Mouse (Mus musculus) liver, adult 2 months (tissue): ENCODE data around the gene Khdc4. TPM values are rescaled to one million over a fixed set of nuclear protein-coding genes. Genes with fewer than 3 reads are reported as not detected.
"Not testable (repeated sequence)": the region's sequence is repeated elsewhere in the genome, so short reads cannot be mapped to it uniquely, and the experiment has no call there.

ENCODE experiments used
- DNase-seq: peaks from one replicate; pipeline ENCODE4 v3.0.0-alpha.2; 2011; ENCODE audit warnings: low read depth, low spot score; ENCODE audit errors: extremely low read depth
- H3K27ac ChIP-seq: fragments of 200-500 bp; replicated peaks from 2 replicates; pipeline ENCODE4 v1.5.1; 2012; ENCODE audit warnings: low read depth, mild to moderate bottlenecking, control low read depth, inconsistent platforms, low read length; ENCODE audit not compliant: insufficient read depth
- H3K27me3 ChIP-seq: fragments of 200-500 bp; 2 replicates; pipeline ENCODE4 v1.6.1; 2012; ENCODE audit warnings: mild to moderate bottlenecking, moderate library complexity, low read length, inconsistent platforms; ENCODE audit not compliant: control insufficient read depth, insufficient read depth
- H3K36me3 ChIP-seq: fragments of 200-500 bp; 2 replicates; pipeline ENCODE4 v1.6.1; 2012; ENCODE audit warnings: low read length, inconsistent platforms; ENCODE audit not compliant: control insufficient read depth, insufficient read depth
- H3K4me1 ChIP-seq: fragments of 200-500 bp; 2 replicates; pipeline ENCODE4 v1.6.1; 2011; ENCODE audit warnings: low read length; ENCODE audit not compliant: control insufficient read depth, insufficient read depth
- H3K4me3 ChIP-seq: fragments of 200-500 bp; 2 replicates; pipeline ENCODE4 v1.5.1; 2011; ENCODE audit warnings: low read depth, mild to moderate bottlenecking, control low read depth, low read length, moderate library complexity; ENCODE audit not compliant: insufficient read depth
- H3K79me2 ChIP-seq: fragments of 200-500 bp; 2 replicates; pipeline ENCODE4 v1.6.1; 2012; ENCODE audit warnings: inconsistent platforms, mild to moderate bottlenecking, low read length, moderate library complexity; ENCODE audit not compliant: control insufficient read depth, insufficient read depth
- H3K9ac ChIP-seq: fragments of 200-500 bp; 2 replicates; pipeline ENCODE4 v1.6.1; 2012; ENCODE audit warnings: low read depth, mild to moderate bottlenecking, control low read depth, inconsistent platforms, low read length
- CTCF ChIP-seq: fragments of 200-500 bp; IDR thresholded peaks from 2 replicates; pipeline ENCODE4 v1.5.1; 2011; ENCODE audit warnings: low read depth, low read length, control low read depth
- POLR2A ChIP-seq: fragments of 200-500 bp; IDR thresholded peaks from 2 replicates; pipeline ENCODE4 v1.6.1; 2011; ENCODE audit warnings: low read length, control low read depth; ENCODE audit not compliant: insufficient read depth; ENCODE audit errors: extremely low read depth
- WGBS: fragments of 180-500 bp; shearing (Covaris S2); methylation state at CpG from one replicate; pipeline ENCODE4 v1.1.7; 2018; 5-methylcytosine and 5-hydroxymethylcytosine counted together
- polyA plus RNA-seq: library from polyadenylated mRNA; depleted of rRNA; stranded (reverse); fragments of >200 nt; gene quantifications from 2 replicates; pipeline ENCODE4 v1.2.3, GENCODE M21; 2012
- total RNA-seq: library from RNA; depleted of rRNA; stranded (reverse); fragments of >200 nt; gene quantifications from 2 replicates; pipeline ENCODE4 v1.2.3, GENCODE M21; 2014

The Khdc4 gene
- total and polyA plus RNA-seq, 2 experiments = 32.9 to 39.7 TPM

DNA sequence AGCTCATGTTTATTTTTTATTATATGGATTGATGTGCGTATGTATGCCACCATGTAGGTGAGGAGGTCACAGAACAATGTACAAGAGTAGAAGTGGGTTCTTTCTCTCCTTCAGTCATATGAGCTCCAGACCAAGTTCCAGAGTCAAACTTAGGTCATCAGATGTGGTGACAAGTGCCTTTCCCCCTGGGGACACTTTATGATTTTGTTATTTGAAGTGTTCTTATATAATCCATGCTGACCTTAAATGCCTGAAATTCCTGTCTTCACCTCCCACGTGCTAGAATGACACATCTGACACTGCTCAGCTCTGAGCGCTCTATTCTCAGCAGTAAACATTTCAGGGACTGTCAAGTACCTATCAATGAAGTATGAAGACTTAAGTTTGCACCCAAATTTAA, 15.6 kb downstream of the Khdc4 start:
- no peaks in the 10 kb centered on the region for H3K4me1 ChIP-seq
- 73% methylated on average over 3 of the region's 3 CpGs for WGBS
- no peak overlapping the region for H3K4me3 ChIP-seq
- H3K36me3 ChIP-seq = peaks cover 85% of the 10 kb centered on the region
- no peak for DNase-seq
- H3K9ac ChIP-seq = no peak overlapping the region
- peaks cover 3% of the 10 kb centered on the region; the same call in 1 of the 2 replicates for H3K79me2 ChIP-seq
- no peaks in the 10 kb centered on the region for H3K27me3 ChIP-seq
- TF ChIP-seq POLR2A = no peak
- no peak for TF ChIP-seq CTCF
- no peak overlapping the region for H3K27ac ChIP-seq

DNA sequence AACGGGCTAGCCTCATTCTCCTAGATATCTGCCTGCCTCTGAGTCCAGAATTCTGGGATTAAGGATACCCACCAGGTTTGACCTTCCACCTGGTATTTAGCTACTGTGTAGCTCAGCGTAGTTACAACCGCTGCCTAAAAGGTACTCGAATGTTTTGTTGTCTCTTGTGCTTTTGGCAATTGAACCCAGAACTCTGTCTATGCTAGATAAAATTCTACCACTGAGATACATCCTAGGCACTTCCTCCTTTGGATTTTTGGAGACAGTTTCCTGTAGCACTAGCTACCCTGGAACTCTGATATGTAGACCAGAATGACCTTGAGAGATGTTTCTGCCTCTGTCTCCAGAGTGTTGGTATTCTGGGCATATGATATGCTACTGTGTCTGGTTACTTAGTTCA, 28.1 kb downstream of the Khdc4 start:
- H3K36me3 ChIP-seq = peaks cover 40% of the 10 kb centered on the region
- no peaks in the 10 kb centered on the region for H3K79me2 ChIP-seq
- no peaks in the 10 kb centered on the region for H3K27me3 ChIP-seq
- TF ChIP-seq POLR2A (no peak), CTCF (no peak)
- no peak overlapping the region for H3K9ac ChIP-seq
- no peak for DNase-seq
- no peak overlapping the region for H3K4me3 ChIP-seq
- H3K27ac ChIP-seq = no peak overlapping the region
- WGBS = 90% methylated on average over 4 of the region's 4 CpGs
- peaks cover 9% of the 10 kb centered on the region for H3K4me1 ChIP-seq

DNA sequence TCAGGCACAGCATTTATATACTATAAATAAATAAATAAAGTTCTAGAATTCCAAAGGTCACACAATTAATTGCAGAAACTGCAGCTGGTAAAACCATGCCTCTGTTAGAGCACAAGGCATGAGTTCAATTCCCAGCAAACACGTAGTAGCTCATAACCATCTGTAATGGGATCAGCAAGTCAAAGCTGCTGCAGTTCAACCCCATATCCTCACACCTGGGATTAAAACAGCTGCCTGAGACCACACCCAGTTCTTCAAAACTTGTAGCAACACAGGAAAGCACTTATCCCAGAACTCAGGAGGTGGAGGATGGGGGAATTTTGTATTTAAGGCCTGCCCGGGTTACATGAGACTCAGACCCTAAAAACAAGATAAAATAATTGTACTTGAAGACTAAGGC, 29.1 kb downstream of the Khdc4 start:
- Histone ChIP-seq H3K36me3 (peaks cover 31% of the 10 kb centered on the region), H3K9ac (no peak overlapping the region), H3K79me2 (no peaks in the 10 kb centered on the region), H3K4me1 (peaks cover 16% of the 10 kb centered on the region), H3K27me3 (no peaks in the 10 kb centered on the region), H3K27ac (no peak overlapping the region), H3K4me3 (no peak overlapping the region)
- no peak for DNase-seq
- TF ChIP-seq POLR2A (no peak), CTCF (no peak)
- WGBS = 74% methylated on average over 2 of the region's 2 CpGs

DNA sequence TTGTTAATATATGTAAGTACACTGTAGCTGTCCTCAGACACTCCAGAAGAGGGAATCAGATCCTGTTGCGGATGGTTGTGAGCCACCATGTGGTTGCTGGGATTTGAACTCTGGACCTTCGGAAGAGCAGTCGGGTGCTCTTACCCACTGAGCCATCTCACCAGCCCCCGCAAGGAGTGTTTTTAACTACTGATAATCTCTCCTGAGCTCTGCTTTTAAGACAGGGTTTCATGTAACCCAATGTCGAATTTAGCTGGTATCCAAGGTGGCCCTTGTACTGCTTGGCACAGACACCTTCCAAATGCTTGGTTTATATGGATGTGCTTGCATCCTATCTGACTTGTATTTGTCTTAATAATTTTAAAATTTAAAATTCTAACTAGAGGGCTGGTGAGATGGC, 30.1 kb downstream of the Khdc4 start:
- 89% methylated on average over 5 of the region's 5 CpGs for WGBS
- not testable (repeated sequence) for H3K4me3 ChIP-seq, H3K9ac ChIP-seq, DNase-seq, H3K79me2 ChIP-seq, H3K27ac ChIP-seq, H3K27me3 ChIP-seq
- Histone ChIP-seq H3K4me1 (peaks cover 16% of the 10 kb centered on the region), H3K36me3 (peaks cover 24% of the 10 kb centered on the region)

DNA sequence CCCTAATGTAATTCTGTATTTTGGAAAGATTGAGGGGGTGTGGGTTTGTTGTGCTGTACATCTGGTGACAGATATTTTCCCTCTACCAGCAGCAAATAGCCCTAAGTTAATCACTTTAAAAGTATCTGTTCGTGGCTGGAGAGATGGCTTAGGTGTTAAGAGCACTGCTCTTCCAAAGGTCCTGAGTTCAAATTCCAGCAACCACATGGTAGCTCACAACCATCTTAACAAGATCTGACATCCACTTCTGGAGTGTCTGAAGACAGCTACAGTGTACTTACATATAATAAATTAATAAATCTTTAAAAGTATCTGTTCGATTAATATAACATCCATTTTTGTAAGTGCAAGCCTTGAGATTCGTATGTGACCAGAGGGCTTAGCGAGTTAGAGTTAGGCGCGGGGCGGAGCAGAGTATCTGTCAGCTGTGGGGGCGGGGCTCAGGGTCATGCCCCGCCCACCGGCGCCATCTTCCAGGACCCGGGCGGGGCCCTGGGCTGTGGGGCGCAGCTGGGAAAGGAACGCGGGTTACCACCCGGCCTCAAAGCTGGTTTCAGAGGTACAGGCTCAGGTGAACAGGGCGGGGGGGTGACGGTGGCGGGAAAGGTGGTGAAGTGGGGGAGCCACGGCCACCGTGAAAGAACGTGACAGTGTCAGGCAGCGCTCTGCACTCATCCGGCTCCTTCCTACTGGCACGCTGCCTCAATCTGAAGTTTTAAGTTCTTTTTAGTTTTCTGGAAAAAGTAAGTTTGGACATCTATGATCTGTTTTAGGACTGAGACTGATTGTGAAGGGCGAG, 31.0 kb downstream of the Khdc4 start, which contains the start of gene Rit1:
Gene Rit1, plus strand, starts transcription at position 440 of the 799 bp plus-strand sequence.
- TF ChIP-seq POLR2A (peak; percentile 78; the same call in 1 of the 2 replicates), CTCF (no peak)
- peak within 1 kb of the TSS; percentile 85 for H3K9ac ChIP-seq
- H3K36me3 ChIP-seq = peaks cover 19% of the 10 kb centered on the region
- H3K4me3 ChIP-seq = peak within 1 kb of the TSS; percentile 85
- 1% methylated on average over 27 of the region's 27 CpGs for WGBS
- H3K4me1 ChIP-seq = peaks cover 16% of the 10 kb centered on the region
- H3K27ac ChIP-seq = peak within 1 kb of the TSS; percentile 54
- peak; percentile 62 for DNase-seq
- H3K27me3 ChIP-seq = no peaks in the 10 kb centered on the region
- no peaks in the 10 kb centered on the region; the same call in 1 of the 2 replicates for H3K79me2 ChIP-seq

DNA sequence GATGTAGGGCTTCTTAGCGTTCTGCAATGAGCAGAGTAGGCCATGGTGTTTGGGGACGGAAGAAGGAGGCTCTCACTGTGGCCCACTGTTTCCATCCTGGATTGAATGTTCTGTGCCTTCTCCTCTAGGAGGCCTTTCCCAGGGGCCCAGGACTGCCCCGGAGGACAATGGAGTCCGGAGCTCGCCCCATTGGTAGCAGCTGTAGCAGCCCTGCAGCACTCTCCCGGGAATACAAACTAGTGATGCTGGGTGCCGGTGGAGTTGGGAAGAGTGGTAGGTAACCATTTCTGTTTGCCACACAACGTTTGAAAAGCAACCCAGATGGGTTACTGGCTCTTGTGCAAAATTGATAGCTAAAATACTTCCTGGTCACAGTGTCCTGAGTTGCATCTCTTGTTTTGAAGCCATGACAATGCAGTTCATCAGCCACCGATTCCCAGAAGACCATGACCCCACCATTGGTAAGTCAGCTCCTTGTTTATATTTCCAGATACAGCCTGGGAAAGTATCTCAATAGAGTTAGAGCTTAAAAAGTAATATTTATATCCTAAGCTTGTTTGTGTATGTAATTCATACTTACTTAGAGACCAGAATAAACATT, 31.7 kb downstream of the Khdc4 start:
- DNase-seq = peak; percentile 32
- H3K4me1 ChIP-seq = peaks cover 16% of the 10 kb centered on the region
- H3K79me2 ChIP-seq = no peaks in the 10 kb centered on the region; the same call in 1 of the 2 replicates
- H3K9ac ChIP-seq = peak overlapping the region; percentile 85
- no peaks in the 10 kb centered on the region for H3K27me3 ChIP-seq
- TF ChIP-seq POLR2A (no peak), CTCF (peak; percentile 7; the same call in 1 of the 2 replicates)
- peak overlapping the region; percentile 54 for H3K27ac ChIP-seq
- peak overlapping the region; percentile 85 for H3K4me3 ChIP-seq
- under 1% methylated on average over 9 of the region's 9 CpGs for WGBS
- H3K36me3 ChIP-seq = peaks cover 15% of the 10 kb centered on the region
